In the genomic region with DNA sequence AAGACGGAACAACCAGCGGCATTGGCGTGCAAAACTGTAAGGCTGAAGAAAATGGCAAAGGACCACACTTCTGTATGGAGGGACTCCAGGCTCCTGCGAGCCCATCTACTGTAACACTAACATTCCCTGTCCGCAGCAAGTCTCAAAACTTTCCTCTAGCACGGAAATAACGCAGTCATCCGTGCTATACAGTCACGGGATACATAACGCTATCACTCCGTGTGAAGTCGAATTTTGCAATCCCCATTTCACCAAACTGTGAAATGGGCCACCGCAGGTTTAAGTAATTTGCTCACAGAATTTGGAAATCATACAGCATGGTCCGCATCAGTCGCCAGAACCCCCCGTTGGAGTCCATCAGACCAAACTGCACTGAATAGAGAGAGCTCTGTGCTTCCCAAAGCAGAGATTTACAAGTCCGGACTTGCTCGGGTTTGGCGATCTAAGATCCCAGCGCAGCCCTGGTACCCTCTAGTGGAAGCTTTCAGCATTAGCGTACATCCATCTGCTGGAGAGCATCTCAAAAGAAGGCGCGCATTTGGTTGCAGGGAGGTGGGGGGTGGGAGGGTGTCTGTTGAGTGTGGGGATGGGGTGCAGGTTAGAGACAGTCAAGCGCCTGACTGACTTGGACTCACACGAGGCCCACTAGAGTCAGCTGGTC, we compare ENCODE assay signal across 8 mouse cellular contexts. TPM values are rescaled to one million over a fixed set of nuclear protein-coding genes. Genes with fewer than 3 reads are reported as not detected.
DNase-seq lines count a peak whose midpoint lies in the region; ATAC-seq lines count a peak whose summit lies in the region.

No protein-coding gene starts in this region.

- H3K27ac ChIP-seq in hindbrain, embryonic 13.5 days, result no peak overlapping the region

- peak overlapping the region; percentile 39 for H3K4me3 ChIP-seq in hindbrain, embryonic 13.5 days

- H3K36me3 ChIP-seq in hindbrain, embryonic 13.5 days, result no peaks in the 10 kb centered on the region

- WGBS in hindbrain, embryonic 13.5 days, result under 1% methylated on average over 25 of the region's 25 CpGs

- no peaks in the 10 kb centered on the region for H3K9me3 ChIP-seq in hindbrain, embryonic 13.5 days

- peak; percentile 75 for ATAC-seq in hindbrain, embryonic 13.5 days (ENCODE audit: low FRiP score)

- H3K4me2 ChIP-seq in hindbrain, embryonic 13.5 days, result peak overlapping the region; percentile 65

- DNase-seq in MN1 (ENCODE audit: low spot score), result peak; percentile 87
- DNase-seq in cerebellum, adult 8-10 months, result peak; percentile 80
- DNase-seq in frontal cortex, postnatal 14 days (ENCODE audit: low spot score in 2 of 2), result peak; percentile 59 to 72
- DNase-seq in layer of hippocampus, postnatal 14 days (ENCODE audit: low spot score in 2 of 2), result peak; percentile 66 to 86
- peak; percentile 88 for DNase-seq in lung, postnatal 25 days (ENCODE audit: low spot score)
- DNase-seq in retina, adult 2 months (ENCODE audit: low read depth, low spot score), result peak; percentile 71
- peak; percentile 45 for DNase-seq in urinary bladder, adult 2 months (ENCODE audit: low spot score)

- H3K4me1 ChIP-seq in hindbrain, embryonic 13.5 days (replicated peaks), result peaks cover 25% of the 10 kb centered on the region

- H3K27me3 ChIP-seq in hindbrain, embryonic 13.5 days, result peaks cover 8% of the 10 kb centered on the region; the same call in 1 of the 2 replicates

- peak overlapping the region; percentile 69 for H3K9ac ChIP-seq in hindbrain, embryonic 13.5 days

RNA-seq across cellular contexts. Expression of a gene that starts 5.5 kb away (rescaled TPM):
- 38.4 and 39.0 TPM in 2 replicates for polyA plus RNA-seq in hindbrain, embryonic 13.5 days (2015; fragmentation: Nextera tagmentation; extraction: Ambion mirVana)
- total RNA-seq in layer of hippocampus, postnatal 14 days (2021), result 10 to 100 TPM; 20.4 to 22.7 TPM
- 20.2 and 22.0 TPM in 2 replicates for polyA plus RNA-seq in urinary bladder, adult 2 months (2012; rRNA removed)

RNA-seq across cellular contexts. Expression of a gene that starts 29.6 kb away (rescaled TPM):
- polyA plus RNA-seq in hindbrain, embryonic 13.5 days (2015; fragmentation: Nextera tagmentation; extraction: Ambion mirVana), result 154 and 156 TPM in 2 replicates
- total RNA-seq in layer of hippocampus, postnatal 14 days (2021), result 100 to 1,000 TPM; 138 TPM
- polyA plus RNA-seq in urinary bladder, adult 2 months (2012; rRNA removed), result 51.6 and 55.6 TPM in 2 replicates

RNA-seq across cellular contexts. Expression of a gene that starts 41.8 kb away (rescaled TPM):
- 0.16 and 0.25 TPM in 2 replicates for polyA plus RNA-seq in hindbrain, embryonic 13.5 days (2015; fragmentation: Nextera tagmentation; extraction: Ambion mirVana)
- total RNA-seq in layer of hippocampus, postnatal 14 days (2021), result under 1 TPM; 0.21 to 0.24 TPM
- polyA plus RNA-seq in urinary bladder, adult 2 months (2012; rRNA removed), result 0.11 and 0.25 TPM in 2 replicates

RNA-seq across cellular contexts. Expression of a gene that starts 52.3 kb away (rescaled TPM):
- 8.4 and 9.2 TPM in 2 replicates for polyA plus RNA-seq in hindbrain, embryonic 13.5 days (2015; fragmentation: Nextera tagmentation; extraction: Ambion mirVana)
- total RNA-seq in layer of hippocampus, postnatal 14 days (2021), result 10 to 100 TPM; 75.2 to 77.8 TPM
- polyA plus RNA-seq in urinary bladder, adult 2 months (2012; rRNA removed), result 9.1 and 9.7 TPM in 2 replicates
